Mouse (Mus musculus): ENCODE measurements around the gene Vps11.
"Not testable (repeated sequence)": the region's sequence is repeated elsewhere in the genome, so short reads cannot be mapped to it uniquely, and the experiment has no call there.

Gene Vps11

DNA sequence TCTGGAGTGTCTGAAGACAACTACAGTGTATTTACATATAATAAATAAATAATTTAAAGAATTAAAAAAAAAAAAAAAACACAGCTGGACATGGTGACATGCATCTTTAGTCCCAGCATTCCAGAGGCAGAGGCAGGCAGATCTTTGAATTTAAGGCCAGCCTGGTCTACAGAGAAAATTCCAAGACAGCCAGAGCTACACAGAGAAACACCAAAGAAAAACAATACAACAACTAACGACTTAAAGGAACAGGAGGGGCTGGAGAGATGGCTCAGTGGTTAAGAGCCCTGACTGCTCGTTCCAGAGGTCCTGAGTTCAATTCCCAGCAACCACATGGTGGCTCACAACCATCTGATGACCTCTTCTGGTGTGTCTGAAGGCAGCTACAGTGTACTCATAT, 15.9 kb upstream of the Vps11 start:
- DNase-seq (ENCODE audit: extremely low read depth, insufficient read length, low spot score): not testable (repeated sequence)

- DNase-seq (ENCODE audit: extremely low read depth, insufficient read length, low spot score): no peak
Observed at GRCm38 (mm10) chr9:44376141-44376540, 14.7 kb upstream of the Vps11 start.

- no peak for DNase-seq (ENCODE audit: extremely low read depth, insufficient read length, low spot score)
Observed at GRCm38 (mm10) chr9:44373386-44373785, 11.9 kb upstream of the Vps11 start.

GRCm38 (mm10) chr9:44364480-44364879, 3.0 kb upstream of the Vps11 start:
- no peak for DNase-seq (ENCODE audit: extremely low read depth, insufficient read length, low spot score)

GRCm38 (mm10) chr9:44361931-44362330, 461 bp upstream of the Vps11 start:
- not testable (repeated sequence) for DNase-seq (ENCODE audit: extremely low read depth, insufficient read length, low spot score)

DNA sequence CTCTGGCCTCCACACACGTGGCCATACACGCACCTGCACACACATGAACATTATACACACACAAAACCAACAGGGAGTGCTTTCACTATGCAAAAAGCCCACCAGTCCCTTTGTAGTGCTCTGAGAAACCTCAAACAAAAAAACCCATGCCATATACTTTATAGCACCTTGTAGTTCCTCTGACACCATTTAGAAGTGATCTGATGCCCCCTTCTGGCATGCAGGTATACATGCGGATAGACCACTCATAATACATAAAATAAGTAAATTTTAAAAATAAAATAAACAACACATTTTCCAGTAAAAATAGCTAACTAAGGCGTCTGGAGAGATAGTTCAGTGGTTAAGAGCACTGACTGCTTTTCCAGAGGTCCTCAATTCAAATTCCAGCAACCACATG, 4.3 kb downstream of the Vps11 start:
- DNase-seq (ENCODE audit: extremely low read depth, insufficient read length, low spot score): no peak

- no peak for DNase-seq (ENCODE audit: extremely low read depth, insufficient read length, low spot score)
Observed at GRCm38 (mm10) chr9:44353142-44353541, 8.3 kb downstream of the Vps11 start.

- no peak for DNase-seq (ENCODE audit: extremely low read depth, insufficient read length, low spot score)
Observed at GRCm38 (mm10) chr9:44352337-44352736, 9.1 kb downstream of the Vps11 start.

DNA sequence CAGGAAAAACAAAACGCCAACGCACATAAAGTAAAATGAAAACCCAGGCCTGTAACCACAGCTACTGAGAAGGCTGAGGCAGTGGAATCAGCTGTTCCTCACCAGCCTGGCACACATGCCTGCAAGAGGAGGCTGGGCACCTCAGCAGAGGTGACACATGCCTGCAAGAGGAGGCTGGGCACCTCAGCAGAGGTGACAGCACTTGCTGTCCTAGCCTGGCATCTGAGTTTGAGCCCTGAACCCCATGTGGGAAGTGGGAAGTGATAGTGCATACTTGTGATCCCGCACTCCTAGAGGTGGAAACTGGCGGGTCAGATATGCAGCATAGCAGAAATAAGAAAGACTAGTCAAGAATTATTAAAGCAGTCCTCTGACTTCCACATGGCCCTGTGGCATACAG, 10.1 kb downstream of the Vps11 start:
- DNase-seq (ENCODE audit: extremely low read depth, insufficient read length, low spot score): no peak

GRCm38 (mm10) chr9:44348546-44348945, 12.9 kb downstream of the Vps11 start:
- no peak for DNase-seq (ENCODE audit: extremely low read depth, insufficient read length, low spot score)

DNA sequence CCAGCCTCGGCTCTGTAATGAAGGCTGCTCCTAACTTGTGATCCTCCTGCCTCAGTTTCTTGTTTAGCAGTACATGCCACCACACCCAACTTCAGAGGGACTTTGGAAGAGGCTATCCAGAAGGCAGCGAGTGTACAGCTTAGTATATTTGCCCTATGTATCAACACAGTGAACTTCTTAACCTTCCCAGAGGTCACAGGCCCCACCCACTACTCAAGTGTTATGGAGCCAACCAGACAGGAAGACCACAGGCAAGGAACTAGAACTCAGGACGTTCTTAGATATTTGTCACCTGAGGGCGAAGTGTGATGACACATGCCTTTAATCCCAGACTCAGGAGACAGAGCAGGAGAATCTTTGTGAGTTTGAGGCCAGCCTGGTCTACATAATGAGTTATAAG, 13.8 kb downstream of the Vps11 start:
- no peak for DNase-seq (ENCODE audit: extremely low read depth, insufficient read length, low spot score)

DNA sequence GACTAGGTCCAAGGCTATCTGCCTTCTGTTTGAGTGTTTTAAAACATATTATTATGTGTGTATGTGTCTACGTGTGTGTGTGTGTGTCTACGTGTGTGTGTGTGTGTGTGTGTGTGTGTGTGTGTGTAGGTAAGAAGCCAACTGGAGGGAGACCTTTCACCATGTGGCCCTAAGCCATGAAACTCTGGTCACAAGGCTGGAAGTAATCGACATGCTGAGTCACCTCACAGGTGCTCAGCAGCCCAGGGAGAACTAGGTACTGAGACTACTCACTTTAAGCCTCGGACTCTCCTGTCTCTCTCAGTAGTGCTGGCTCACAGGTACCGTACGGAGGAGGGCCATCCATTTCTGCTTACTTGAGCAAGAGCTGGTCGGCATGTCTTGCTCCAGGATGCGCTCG, 14.3 kb downstream of the Vps11 start:
- DNase-seq (ENCODE audit: extremely low read depth, insufficient read length, low spot score): no peak

- DNase-seq (ENCODE audit: extremely low read depth, insufficient read length, low spot score): no peak
Observed at GRCm38 (mm10) chr9:44345570-44346433, 15.7 kb downstream of the Vps11 start.

DNA sequence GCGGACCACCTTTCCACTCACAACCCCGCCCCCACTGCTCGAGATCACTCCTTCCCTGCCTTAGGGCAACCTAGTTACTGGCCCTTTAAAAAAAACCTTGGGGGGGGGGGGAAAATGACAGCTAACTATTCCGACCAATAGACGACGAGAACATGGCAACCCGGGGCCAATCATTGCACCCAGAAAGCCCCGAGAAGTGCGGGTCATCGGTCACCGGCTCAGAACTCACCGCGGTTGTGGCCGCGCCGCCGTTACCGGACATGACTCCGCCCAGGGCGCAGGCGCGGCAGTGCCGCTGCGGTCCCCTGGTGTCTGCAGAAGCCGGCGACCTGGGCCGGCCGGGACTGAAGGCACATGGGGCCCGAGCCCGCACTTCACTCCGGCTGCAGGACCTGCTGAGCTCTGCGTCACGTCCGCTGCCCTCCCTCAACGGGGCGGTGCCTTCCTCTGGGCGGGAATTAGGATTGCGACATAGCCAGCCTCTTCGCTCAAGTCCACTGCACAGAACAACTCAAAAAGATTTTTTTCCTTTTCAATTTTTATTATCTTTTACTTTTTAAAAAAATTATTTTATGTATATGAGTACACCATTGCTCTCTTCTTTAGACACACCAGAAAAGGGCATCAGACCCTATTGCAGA, 17.6 kb downstream of the Vps11 start, which contains the start of gene Hmbs:
Gene Hmbs, minus strand, starts transcription at position 448 of the 641 bp plus-strand sequence.
- peak; percentile 97 for DNase-seq (ENCODE audit: extremely low read depth, insufficient read length, low spot score)

DNA sequence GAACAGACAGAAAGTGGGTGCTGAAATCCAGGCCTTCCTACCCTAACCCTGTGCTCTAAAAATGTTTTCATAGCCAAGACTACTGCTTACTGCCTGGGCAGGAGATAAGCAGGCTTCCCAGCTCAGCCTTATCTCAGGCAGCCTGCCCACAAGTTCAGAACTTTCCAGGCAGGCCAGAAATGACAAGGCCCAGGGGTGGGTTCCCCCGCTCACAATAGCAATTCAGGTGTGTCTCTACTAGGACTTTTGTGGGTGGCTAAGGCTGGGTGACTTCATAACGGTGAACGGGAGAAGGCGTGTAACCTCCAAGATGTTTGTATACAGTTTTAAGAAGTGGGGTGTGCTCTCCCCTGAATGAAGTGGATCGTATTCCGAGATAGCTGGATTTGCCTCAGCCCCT, 18.2 kb downstream of the Vps11 start:
- DNase-seq (ENCODE audit: extremely low read depth, insufficient read length, low spot score): no peak

- DNase-seq (ENCODE audit: extremely low read depth, insufficient read length, low spot score): no peak
Observed at GRCm38 (mm10) chr9:44342605-44343004, 18.9 kb downstream of the Vps11 start.

- DNase-seq (ENCODE audit: extremely low read depth, insufficient read length, low spot score): no peak
Observed at GRCm38 (mm10) chr9:44342173-44342572, 19.3 kb downstream of the Vps11 start.

GRCm38 (mm10) chr9:44341487-44341886, 20.0 kb downstream of the Vps11 start:
- DNase-seq (ENCODE audit: extremely low read depth, insufficient read length, low spot score): no peak

DNA sequence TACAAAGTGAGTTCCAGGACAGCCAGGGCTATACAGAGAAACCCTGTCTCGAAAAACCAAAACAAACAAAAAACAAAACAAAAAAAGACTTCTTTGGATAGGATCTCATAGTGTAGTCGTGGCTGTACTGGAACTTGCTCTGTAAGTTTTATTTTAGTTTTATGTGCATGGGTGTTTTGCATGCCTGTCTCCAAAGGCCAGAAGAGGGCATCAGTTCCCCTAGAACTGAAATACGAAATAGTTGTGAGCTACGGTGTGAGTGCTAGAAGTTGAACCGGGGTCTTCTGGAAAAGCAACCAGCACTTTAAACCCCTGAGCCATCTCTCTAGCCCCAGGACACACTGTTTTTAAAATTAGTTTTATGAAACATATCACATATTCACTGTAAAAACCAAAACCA, 22.9 kb downstream of the Vps11 start:
- no peak for DNase-seq (ENCODE audit: extremely low read depth, insufficient read length, low spot score)

- peak; percentile 67 for DNase-seq (ENCODE audit: extremely low read depth, insufficient read length, low spot score)
Observed at GRCm38 (mm10) chr9:44337436-44338169, 23.9 kb downstream of the Vps11 start.

- peak; percentile 45 for DNase-seq (ENCODE audit: extremely low read depth, insufficient read length, low spot score)
Observed at GRCm38 (mm10) chr9:44336964-44337363, 24.5 kb downstream of the Vps11 start.

Measured in 3134 (cell line).